Mouse (Mus musculus): ENCODE measurements at regions not wholly inside any gene's neighbourhood (a gene's known extent, or its start where the extent isn't known, plus 50 kb on each side); places are given as distances from the start of the nearest gene placed in this dataset.
A peak's percentile ranks its signal among the peaks of the same experiment; 100 is the strongest.

GRCm38 (mm10) chr4:12567643-12568042 is 395.8 kb upstream of the Fam92a start:
- H3K4me3 ChIP-seq (ENCODE audit: low read length) = no peak overlapping the region

GRCm38 (mm10) chr4:12563016-12563415 is 391.2 kb upstream of the Fam92a start:
- H3K4me1 ChIP-seq (ENCODE audit: insufficient read depth, low read length) = no peaks in the 10 kb centered on the region
- DNase-seq (ENCODE audit: low spot score) = no peak
- ATAC-seq = no peak
- H3K27ac ChIP-seq = no peak overlapping the region
- 59% methylated on average over 1 of the region's 1 CpGs for WGBS
- H3K4me2 ChIP-seq (ENCODE audit: low read depth, low read length) = no peak overlapping the region
- no peak for TF ChIP-seq CTCF (IDR thresholded peaks at IDR 0.05; ENCODE audit: low read depth)
- H3K36me3 ChIP-seq (ENCODE audit: insufficient read depth, low read length) = no peaks in the 10 kb centered on the region
- H3K27me3 ChIP-seq (ENCODE audit: insufficient read depth, low read length) = no peaks in the 10 kb centered on the region
- no peak overlapping the region for H3K9ac ChIP-seq (replicated peaks; ENCODE audit: low read length)
- H3K4me3 ChIP-seq (ENCODE audit: low read length) = no peak overlapping the region
- H3K9me3 ChIP-seq (ENCODE audit: low read length) = no peaks in the 10 kb centered on the region

More at GRCm38 (mm10) chr4:12567643-12568042, 395.8 kb upstream of the Fam92a start:
- Histone ChIP-seq H3K9me3 (ENCODE audit: low read length) (no peaks in the 10 kb centered on the region), H3K4me2 (ENCODE audit: low read depth, low read length) (0 out of 2 replicates have a peak overlapping the region, but pooled peaks have one; percentile 19), H3K36me3 (ENCODE audit: insufficient read depth, low read length) (no peaks in the 10 kb centered on the region), H3K27ac (no peak overlapping the region), H3K4me1 (ENCODE audit: insufficient read depth, low read length) (no peaks in the 10 kb centered on the region), H3K27me3 (ENCODE audit: insufficient read depth, low read length) (no peaks in the 10 kb centered on the region), H3K9ac (replicated peaks; ENCODE audit: low read length) (no peak overlapping the region)
- DNase-seq (ENCODE audit: low spot score) (no peak), ATAC-seq (no peak)
- TF ChIP-seq CTCF (IDR thresholded peaks at IDR 0.05; ENCODE audit: low read depth) = no peak
- WGBS = 19% methylated on average over 5 of the region's 5 CpGs

- no peak for DNase-seq (ENCODE audit: low spot score)
- TF ChIP-seq CTCF (IDR thresholded peaks at IDR 0.05; ENCODE audit: low read depth) = no peak
- no peak overlapping the region for H3K27ac ChIP-seq
- H3K4me2 ChIP-seq (ENCODE audit: low read depth, low read length) = no peak overlapping the region
- H3K36me3 ChIP-seq (ENCODE audit: insufficient read depth, low read length) = no peaks in the 10 kb centered on the region
- no peaks in the 10 kb centered on the region for H3K4me1 ChIP-seq (ENCODE audit: insufficient read depth, low read length)
- no peak overlapping the region for H3K9ac ChIP-seq (replicated peaks; ENCODE audit: low read length)
- no peak for ATAC-seq
- H3K27me3 ChIP-seq (ENCODE audit: insufficient read depth, low read length) = no peaks in the 10 kb centered on the region
- H3K4me3 ChIP-seq (ENCODE audit: low read length) = no peak overlapping the region
- H3K9me3 ChIP-seq (ENCODE audit: low read length) = no peaks in the 10 kb centered on the region
- 59% methylated on average over 3 of the region's 3 CpGs for WGBS
These were observed 388.7 kb upstream of the Fam92a start for GRCm38 (mm10) chr4:12560546-12560945.

- H3K9ac ChIP-seq (replicated peaks; ENCODE audit: low read length) = no peak overlapping the region
- DNase-seq (ENCODE audit: low spot score) (no peak), ATAC-seq (no peak)
- no peak for TF ChIP-seq CTCF (IDR thresholded peaks at IDR 0.05; ENCODE audit: low read depth)
- H3K9me3 ChIP-seq (ENCODE audit: low read length) = no peaks in the 10 kb centered on the region
- H3K27ac ChIP-seq = no peak overlapping the region
- 70% methylated on average over 4 of the region's 4 CpGs for WGBS
- H3K36me3 ChIP-seq (ENCODE audit: insufficient read depth, low read length) = no peaks in the 10 kb centered on the region
- no peaks in the 10 kb centered on the region for H3K4me1 ChIP-seq (ENCODE audit: insufficient read depth, low read length)
- no peaks in the 10 kb centered on the region for H3K27me3 ChIP-seq (ENCODE audit: insufficient read depth, low read length)
- no peak overlapping the region for H3K4me2 ChIP-seq (ENCODE audit: low read depth, low read length)
- no peak overlapping the region for H3K4me3 ChIP-seq (ENCODE audit: low read length)
These were observed 388.2 kb upstream of the Fam92a start for GRCm38 (mm10) chr4:12560015-12560414.

- Histone ChIP-seq H3K27ac (no peak overlapping the region), H3K9ac (replicated peaks; ENCODE audit: low read length) (no peak overlapping the region), H3K27me3 (ENCODE audit: insufficient read depth, low read length) (no peaks in the 10 kb centered on the region), H3K36me3 (ENCODE audit: insufficient read depth, low read length) (no peaks in the 10 kb centered on the region), H3K4me2 (ENCODE audit: low read depth, low read length) (no peak overlapping the region), H3K4me3 (ENCODE audit: low read length) (no peak overlapping the region), H3K4me1 (ENCODE audit: insufficient read depth, low read length) (no peaks in the 10 kb centered on the region), H3K9me3 (ENCODE audit: low read length) (no peaks in the 10 kb centered on the region)
- TF ChIP-seq CTCF (IDR thresholded peaks at IDR 0.05; ENCODE audit: low read depth) = no peak
- no peak for DNase-seq (ENCODE audit: low spot score)
- ATAC-seq = no peak
- WGBS = 81% methylated on average over 2 of the region's 2 CpGs
These were observed 385.3 kb upstream of the Fam92a start for GRCm38 (mm10) chr4:12557105-12557504.

GRCm38 (mm10) chr4:12549265-12549664 is 377.4 kb upstream of the Fam92a start:
- H3K36me3 ChIP-seq (ENCODE audit: insufficient read depth, low read length) = no peaks in the 10 kb centered on the region
- H3K4me3 ChIP-seq (ENCODE audit: low read length) = no peak overlapping the region
- H3K4me1 ChIP-seq (ENCODE audit: insufficient read depth, low read length) = no peaks in the 10 kb centered on the region
- no peaks in the 10 kb centered on the region for H3K9me3 ChIP-seq (ENCODE audit: low read length)
- H3K9ac ChIP-seq (replicated peaks; ENCODE audit: low read length) = no peak overlapping the region
- WGBS = 84% methylated on average over 4 of the region's 4 CpGs
- no peak overlapping the region for H3K4me2 ChIP-seq (ENCODE audit: low read depth, low read length)
- no peak overlapping the region for H3K27ac ChIP-seq
- TF ChIP-seq CTCF (IDR thresholded peaks at IDR 0.05; ENCODE audit: low read depth) = no peak
- H3K27me3 ChIP-seq (ENCODE audit: insufficient read depth, low read length) = no peaks in the 10 kb centered on the region
- DNase-seq (ENCODE audit: low spot score) (no peak), ATAC-seq (no peak)

GRCm38 (mm10) chr4:12543906-12544305 is 372.1 kb upstream of the Fam92a start:
- Histone ChIP-seq H3K4me2 (ENCODE audit: low read depth, low read length) (no peak overlapping the region), H3K36me3 (ENCODE audit: insufficient read depth, low read length) (no peaks in the 10 kb centered on the region), H3K27me3 (ENCODE audit: insufficient read depth, low read length) (no peaks in the 10 kb centered on the region), H3K4me3 (ENCODE audit: low read length) (no peak overlapping the region), H3K9me3 (ENCODE audit: low read length) (no peaks in the 10 kb centered on the region), H3K4me1 (ENCODE audit: insufficient read depth, low read length) (no peaks in the 10 kb centered on the region), H3K9ac (replicated peaks; ENCODE audit: low read length) (no peak overlapping the region), H3K27ac (no peak overlapping the region)
- WGBS = 64% methylated on average over 2 of the region's 2 CpGs
- ATAC-seq = no peak
- DNase-seq (ENCODE audit: low spot score) = no peak
- no peak for TF ChIP-seq CTCF (IDR thresholded peaks at IDR 0.05; ENCODE audit: low read depth)
